Mouse (Mus musculus): Measurements from ENCODE around the gene Mylip.

DNA sequence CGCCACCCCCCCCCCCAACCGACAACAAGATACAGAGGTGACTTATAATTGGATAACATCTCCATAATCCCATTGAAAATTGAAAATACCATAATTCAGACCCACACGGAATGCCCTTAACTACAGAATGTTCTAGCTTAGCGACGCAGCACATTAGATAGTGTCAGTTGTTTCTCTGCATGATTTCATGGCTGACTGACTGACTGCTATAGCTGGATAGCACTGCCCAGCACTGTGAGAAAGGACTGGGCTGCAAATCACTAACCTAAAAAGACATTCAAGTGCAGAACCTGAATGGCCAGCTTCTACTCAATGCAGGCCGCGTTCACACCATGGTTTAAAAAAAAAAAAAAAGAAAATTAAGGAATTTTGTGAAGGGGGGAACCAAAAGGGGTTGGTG, 62.9 kb downstream of the Mylip start:
- TF ChIP-seq CTCF (IDR thresholded peaks at IDR 0.05; ENCODE audit: extremely low read depth, insufficient read depth, low read length) = no peak
- TF ChIP-seq POLR2A (IDR thresholded peaks at IDR 0.05; ENCODE audit: extremely low read depth, insufficient read depth, low read length) = no peak

Measured in cortical plate, adult 2 months (tissue).